Mouse (Mus musculus) lung, embryonic 14.5 days (tissue): ENCODE measurements around the gene Helz. TPM values are rescaled to one million over a fixed set of nuclear protein-coding genes. Genes with fewer than 3 reads are reported as not detected.

Source experiments
- ATAC-seq: fragments of 200-750 bp; cut with Nextera tagmentation; 2 replicates; pipeline ENCODE4 v1.8.0; 2017; ENCODE audit warnings: mild to moderate bottlenecking, moderate TSS enrichment, moderate library complexity; ENCODE audit not compliant: insufficient read depth
- DNase-seq: peaks from one replicate; pipeline ENCODE4 v3.0.0-alpha.2; 2015
- H3K27ac ChIP-seq: fragments of 300-500 bp; sonication (generic); 2 replicates; pipeline ENCODE4 v1.5.1; 2014; ENCODE audit warnings: low read depth, mild to moderate bottlenecking, moderate library complexity
- H3K27me3 ChIP-seq: fragments of 300-500 bp; sonication (generic); 2 replicates; pipeline ENCODE4 v1.6.1; 2014; ENCODE audit warnings: low read length, control low read depth; ENCODE audit not compliant: insufficient read depth
- H3K36me3 ChIP-seq: fragments of 300-500 bp; sonication (generic); 2 replicates; pipeline ENCODE4 v1.6.1; 2014; ENCODE audit warnings: control low read depth; ENCODE audit not compliant: insufficient read depth
- H3K4me1 ChIP-seq: fragments of 300-500 bp; sonication (generic); 2 replicates; pipeline ENCODE4 v1.6.1; 2014; ENCODE audit warnings: antibody characterized with exemption, control low read depth; ENCODE audit not compliant: insufficient read depth
- H3K4me2 ChIP-seq: fragments of 300-500 bp; sonication (generic); 2 replicates; pipeline ENCODE4 v1.6.1; 2014; ENCODE audit warnings: mild to moderate bottlenecking
- H3K4me3 ChIP-seq: fragments of 300-500 bp; sonication (generic); 2 replicates; pipeline ENCODE4 v1.5.1; 2014; ENCODE audit warnings: low read depth, low read length
- H3K9ac ChIP-seq: fragments of 300-500 bp; sonication (generic); 2 replicates; pipeline ENCODE4 v1.6.1; 2014
- H3K9me3 ChIP-seq: fragments of 300-500 bp; sonication (generic); 2 replicates; pipeline ENCODE4 v1.6.1; 2016; ENCODE audit warnings: low read depth, low read length, control low read depth
- CTCF ChIP-seq: IDR thresholded peaks from 2 replicates; pipeline ENCODE4 v1.5.1; 2016; ENCODE audit warnings: antibody characterized with exemption, low read depth
- WGBS: fragments of 180-500 bp; shearing (Covaris S2); extraction: QIAGEN DNeasy Blood & Tissue Kit; methylation state at CpG from one replicate; pipeline ENCODE4 v1.1.7; 2014; 5-methylcytosine and 5-hydroxymethylcytosine counted together
- polyA plus RNA-seq: library from polyadenylated mRNA; unstranded; fragments of >200 nt; fragmentation: Nextera tagmentation; extraction: Ambion mirVana; gene quantifications from 2 replicates; pipeline ENCODE4 v1.2.1, GENCODE M21; 2014

Helz gene
- polyA plus RNA-seq, 1 experiment from 2014 or later: 27.4 TPM

DNA sequence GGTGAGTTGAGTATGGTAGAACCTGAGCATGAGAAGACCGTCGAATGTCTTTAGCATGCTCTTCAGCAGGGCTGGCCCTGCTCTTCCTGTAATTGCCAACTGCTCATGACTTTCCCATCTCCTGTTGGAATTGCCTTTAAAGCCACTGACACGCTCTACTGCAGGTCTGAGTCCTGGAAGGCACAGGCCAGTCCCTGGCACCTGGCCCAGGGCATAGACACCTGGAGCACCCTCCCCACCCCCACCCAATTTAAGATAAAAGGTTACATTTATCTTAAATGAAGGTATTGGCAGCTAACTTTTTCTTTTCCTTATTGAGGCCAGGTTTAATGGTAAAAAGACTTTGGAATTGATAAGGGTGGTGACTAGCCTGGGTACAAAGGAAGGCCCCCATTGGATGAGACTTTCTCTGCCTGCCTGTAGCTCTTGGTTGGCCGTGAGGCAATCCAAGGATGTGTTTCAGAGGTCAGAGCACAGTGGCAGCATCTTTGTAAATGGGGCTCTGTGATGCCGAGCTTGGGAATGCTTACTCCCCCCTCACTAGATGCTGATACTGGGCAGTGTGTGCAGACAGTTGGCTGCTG lies 85.9 kb downstream of the Helz start:
- Histone ChIP-seq H3K4me2 (no peak overlapping the region), H3K36me3 (peaks cover 67% of the 10 kb centered on the region), H3K4me3 (no peak overlapping the region), H3K9ac (no peak overlapping the region), H3K27me3 (no peaks in the 10 kb centered on the region), H3K4me1 (no peaks in the 10 kb centered on the region), H3K27ac (no peak overlapping the region), H3K9me3 (no peaks in the 10 kb centered on the region)
- TF ChIP-seq CTCF: no peak
- WGBS: 92% methylated on average over 5 of the region's 5 CpGs
- DNase-seq (no peak), ATAC-seq (no peak)

DNA sequence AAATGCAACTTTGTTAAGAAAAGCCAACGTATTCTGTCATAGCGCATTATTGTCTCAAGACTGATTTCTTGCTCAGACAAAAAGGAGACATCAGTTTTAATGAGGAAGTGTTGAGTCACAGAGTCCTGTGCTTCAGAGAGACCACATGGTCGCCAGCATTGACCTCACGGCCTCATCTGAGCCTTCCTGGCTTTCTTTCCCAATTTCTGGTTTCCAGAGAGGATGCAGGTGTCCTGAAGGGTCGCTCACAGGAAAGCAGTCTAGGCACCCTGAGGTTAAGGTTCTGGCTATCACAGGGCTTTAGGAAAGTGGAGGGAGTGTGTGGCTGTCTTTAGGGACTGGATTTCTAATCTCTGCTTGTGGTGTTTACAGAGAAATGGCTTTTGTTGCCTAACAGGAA lies 90.4 kb downstream of the Helz start:
- WGBS: 70% methylated on average over 5 of the region's 5 CpGs
- no peaks in the 10 kb centered on the region for H3K4me1 ChIP-seq
- H3K9ac ChIP-seq: no peak overlapping the region
- no peaks in the 10 kb centered on the region for H3K27me3 ChIP-seq
- ATAC-seq (no peak), DNase-seq (no peak)
- no peak overlapping the region for H3K27ac ChIP-seq
- TF ChIP-seq CTCF: no peak
- H3K4me2 ChIP-seq: no peak overlapping the region
- no peak overlapping the region for H3K4me3 ChIP-seq
- H3K9me3 ChIP-seq: no peaks in the 10 kb centered on the region
- H3K36me3 ChIP-seq: peaks cover 66% of the 10 kb centered on the region

- peaks cover 66% of the 10 kb centered on the region for H3K36me3 ChIP-seq
These were observed 91.9 kb downstream of the Helz start for GRCm38 (mm10) chr11:107639657-107640056.

DNA sequence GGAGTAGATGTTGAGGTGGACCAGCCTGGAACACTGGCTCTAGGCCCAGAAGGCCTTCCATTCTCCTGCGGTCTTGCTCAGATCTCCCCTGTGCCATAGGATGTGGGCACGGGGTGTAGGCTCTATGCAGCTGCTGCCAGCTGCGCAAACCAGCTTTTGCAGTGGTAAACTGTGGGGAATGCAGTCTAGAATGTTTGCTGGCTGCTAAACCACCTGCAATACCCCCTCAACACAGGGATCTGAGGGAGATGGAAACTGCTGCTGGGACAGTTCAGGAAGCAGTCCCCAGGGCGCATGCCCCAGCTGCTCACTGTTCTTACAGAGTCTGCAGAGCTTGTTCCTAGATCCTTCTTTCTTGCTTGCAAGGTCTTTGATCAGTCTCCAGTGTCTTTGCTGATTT lies 96.7 kb downstream of the Helz start:
- H3K36me3 ChIP-seq: peaks cover 62% of the 10 kb centered on the region
- WGBS: 94% methylated on average over 4 of the region's 4 CpGs
- no peak for DNase-seq

More at GRCm38 (mm10) chr11:107639657-107640056, 91.9 kb downstream of the Helz start:
- Histone ChIP-seq H3K27ac (no peak overlapping the region), H3K9me3 (no peaks in the 10 kb centered on the region), H3K27me3 (no peaks in the 10 kb centered on the region), H3K4me3 (no peak overlapping the region), H3K4me2 (no peak overlapping the region), H3K4me1 (no peaks in the 10 kb centered on the region), H3K9ac (no peak overlapping the region)
- TF ChIP-seq CTCF: no peak
- DNase-seq: no peak
- 95% methylated on average over 2 of the region's 2 CpGs for WGBS
- ATAC-seq: no peak

DNA sequence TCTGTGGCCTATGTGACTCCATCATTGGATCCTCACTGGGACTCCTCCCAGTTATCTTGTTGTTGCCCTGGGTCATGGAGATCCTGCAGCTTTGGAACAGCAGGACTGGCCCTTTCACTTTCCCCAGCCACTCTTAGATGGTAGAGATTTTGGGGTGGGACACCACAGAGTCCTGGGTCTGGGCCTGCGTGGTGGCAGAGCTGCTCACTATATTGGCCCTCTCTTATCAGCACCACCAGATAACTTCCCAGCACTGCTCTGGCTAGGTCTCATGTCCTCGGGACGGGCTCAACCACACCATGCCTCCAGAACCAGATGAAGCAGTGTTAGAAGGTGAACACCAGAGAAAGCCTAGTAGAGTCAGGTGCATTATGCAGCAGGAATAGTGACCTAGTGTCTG lies 99.6 kb downstream of the Helz start:
- no peak overlapping the region for H3K4me2 ChIP-seq
- no peak for DNase-seq
- H3K9me3 ChIP-seq: no peaks in the 10 kb centered on the region
- no peak for TF ChIP-seq CTCF
- ATAC-seq: no peak
- H3K9ac ChIP-seq: no peak overlapping the region
- H3K4me3 ChIP-seq: no peak overlapping the region
- 0 out of 2 replicates have a peak, but pooled peaks cover 5% of the 10 kb centered on the region for H3K4me1 ChIP-seq
- no peaks in the 10 kb centered on the region for H3K27me3 ChIP-seq
- 77% methylated on average over 3 of the region's 3 CpGs for WGBS
- H3K36me3 ChIP-seq: peaks cover 57% of the 10 kb centered on the region
- no peak overlapping the region for H3K27ac ChIP-seq

More for the DNA sequence above, 96.7 kb downstream of the Helz start:
- no peak for ATAC-seq
- no peak overlapping the region for H3K4me2 ChIP-seq
- no peaks in the 10 kb centered on the region for H3K27me3 ChIP-seq
- H3K9me3 ChIP-seq: no peaks in the 10 kb centered on the region
- no peak overlapping the region for H3K27ac ChIP-seq
- no peaks in the 10 kb centered on the region for H3K4me1 ChIP-seq
- no peak overlapping the region for H3K4me3 ChIP-seq
- no peak for TF ChIP-seq CTCF
- H3K9ac ChIP-seq: no peak overlapping the region

GRCm38 (mm10) chr11:107648668-107649067 lies 100.9 kb downstream of the Helz start:
- Histone ChIP-seq H3K9ac (no peak overlapping the region), H3K36me3 (peaks cover 50% of the 10 kb centered on the region), H3K27ac (no peak overlapping the region), H3K4me3 (no peak overlapping the region), H3K4me2 (no peak overlapping the region), H3K4me1 (0 out of 2 replicates have a peak, but pooled peaks cover 5% of the 10 kb centered on the region), H3K27me3 (no peaks in the 10 kb centered on the region), H3K9me3 (no peaks in the 10 kb centered on the region)
- DNase-seq (no peak), ATAC-seq (no peak)
- 59% methylated on average over 4 of the region's 4 CpGs for WGBS
- TF ChIP-seq CTCF: no peak

- TF ChIP-seq CTCF: no peak
- H3K9me3 ChIP-seq: no peaks in the 10 kb centered on the region
- H3K36me3 ChIP-seq: peaks cover 42% of the 10 kb centered on the region
- 82% methylated on average over 14 of the region's 14 CpGs for WGBS
- H3K4me2 ChIP-seq: no peak overlapping the region
- H3K4me3 ChIP-seq: no peak overlapping the region
- no peaks in the 10 kb centered on the region for H3K27me3 ChIP-seq
- 0 out of 2 replicates have a peak, but pooled peaks cover 5% of the 10 kb centered on the region for H3K4me1 ChIP-seq
- ATAC-seq: no peak
- no peak for DNase-seq
- no peak overlapping the region for H3K27ac ChIP-seq
- no peak overlapping the region for H3K9ac ChIP-seq
These were observed 101.7 kb downstream of the Helz start for GRCm38 (mm10) chr11:107649458-107649857.
